Mouse (Mus musculus) telencephalon, adult 2 months (tissue): ENCODE measurements around the gene Map3k20.

ENCODE experiments used
- DNase-seq: peaks from one replicate; pipeline ENCODE4 v3.0.0-alpha.2; 2011; ENCODE audit warnings: low read depth, low spot score

The Map3k20 gene

DNA sequence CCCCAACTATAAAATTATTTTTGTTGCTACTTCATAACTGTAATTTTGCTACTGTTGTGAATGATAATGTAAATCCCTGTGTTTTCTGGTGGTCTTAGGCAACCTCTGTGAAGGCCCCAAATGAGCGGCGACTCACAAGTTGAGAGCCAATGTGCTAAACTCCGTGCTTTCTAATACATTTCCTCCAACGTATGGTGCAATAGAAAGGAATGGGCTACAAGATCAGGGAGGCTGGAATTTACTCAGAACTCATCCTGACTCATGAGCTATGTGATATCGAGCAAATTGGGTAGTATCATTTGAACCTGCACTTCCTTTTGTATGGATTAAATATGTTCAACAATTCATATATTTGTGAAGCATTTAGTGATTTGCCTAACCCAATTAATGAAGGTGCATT, 4.9 kb upstream of the Map3k20 start:
- no peak for DNase-seq

DNA sequence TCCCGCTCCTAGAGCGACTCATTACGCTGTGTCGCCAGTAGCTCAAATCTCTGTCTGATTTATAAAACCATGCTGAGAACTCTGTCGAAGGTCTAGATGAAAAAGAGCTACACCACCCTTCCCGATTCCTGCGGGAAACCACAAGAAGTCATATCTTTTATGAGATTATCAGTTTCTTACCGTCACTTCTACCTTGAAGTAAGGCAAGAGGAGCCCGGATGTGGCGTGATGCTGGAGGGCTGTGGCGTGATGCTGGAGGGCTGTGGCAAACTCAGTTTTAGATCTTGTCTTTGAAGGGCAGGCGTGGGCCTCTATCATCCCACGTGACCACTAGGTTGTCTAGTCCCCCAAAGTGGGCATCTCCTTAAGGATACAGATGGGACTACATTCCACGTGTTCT, 3.5 kb upstream of the Map3k20 start:
- no peak for DNase-seq

DNA sequence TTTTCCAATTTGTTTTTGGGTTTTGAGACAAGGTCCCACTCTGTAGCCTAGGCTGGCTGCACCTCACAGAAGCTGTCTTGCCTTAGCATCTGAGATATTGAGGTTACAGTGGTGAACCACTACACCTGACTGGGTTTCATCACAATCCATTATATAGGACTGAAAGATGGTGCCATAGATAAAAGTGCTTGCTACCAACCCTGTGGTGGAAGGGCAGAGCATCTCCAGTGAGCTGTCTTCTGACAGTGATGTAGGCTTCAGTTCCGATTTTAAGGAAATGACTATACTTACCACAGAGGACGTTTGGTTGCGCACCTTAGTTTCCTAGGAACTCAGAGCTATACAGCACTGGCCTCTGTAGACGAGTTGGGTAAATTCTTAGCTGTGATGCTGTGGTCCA, 2.7 kb upstream of the Map3k20 start:
- DNase-seq: no peak

DNA sequence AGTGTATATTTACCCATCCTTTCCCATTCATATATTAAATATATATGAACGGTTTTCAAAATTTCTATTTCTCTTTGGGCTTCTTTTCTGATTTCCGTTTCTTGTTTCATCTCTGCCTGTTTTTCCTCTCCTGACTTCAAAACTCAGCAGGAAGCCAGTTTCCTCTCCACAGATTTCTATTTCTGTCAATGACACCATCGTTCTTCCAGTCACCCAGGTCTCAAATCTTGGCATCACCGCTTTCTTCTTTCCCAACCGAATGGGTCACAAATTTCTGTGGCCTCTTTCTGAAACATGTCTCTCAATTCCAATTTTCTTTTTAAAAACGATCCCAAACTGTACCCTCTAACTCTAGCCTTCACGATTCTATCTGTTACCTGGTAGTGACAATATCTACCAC, 748 bp upstream of the Map3k20 start:
- no peak for DNase-seq

DNA sequence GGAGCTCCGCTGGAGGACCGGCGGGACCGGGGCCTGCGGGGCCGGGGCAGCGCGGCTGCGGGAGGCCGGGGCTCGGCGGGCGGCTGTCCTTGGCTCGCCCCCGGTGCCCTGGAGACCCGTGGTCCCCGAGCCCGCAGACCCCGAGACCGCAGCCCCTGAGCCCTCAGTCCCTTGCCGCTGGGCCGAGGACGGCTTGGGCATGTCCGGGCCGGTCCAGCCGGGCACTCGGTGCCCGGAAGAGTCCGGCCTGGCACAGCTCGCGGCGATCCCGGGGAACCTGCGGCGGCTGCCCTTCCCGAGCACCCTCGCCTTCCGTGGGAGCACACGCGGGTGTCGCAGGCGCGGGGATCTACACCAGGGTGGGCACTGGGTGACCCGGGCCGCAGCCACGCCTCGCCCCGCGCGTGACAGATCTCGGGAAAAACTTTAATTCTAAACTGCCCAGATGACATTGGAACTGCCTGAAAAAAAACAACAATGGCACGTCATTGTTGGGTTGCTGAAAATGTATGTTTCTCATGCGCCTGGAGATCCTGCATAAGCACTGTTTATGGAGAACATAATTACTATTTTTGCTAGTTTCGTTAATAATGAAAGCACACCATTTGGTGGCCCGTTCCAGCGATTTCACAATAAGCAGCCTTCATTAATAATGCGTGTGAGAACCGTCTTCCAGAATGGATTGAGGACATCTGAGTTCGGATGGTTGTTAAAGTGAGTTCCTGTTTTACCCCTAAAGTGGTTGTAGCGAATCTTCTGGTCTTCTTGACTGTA, 638 bp downstream of the Map3k20 start:
- DNase-seq: no peak

DNA sequence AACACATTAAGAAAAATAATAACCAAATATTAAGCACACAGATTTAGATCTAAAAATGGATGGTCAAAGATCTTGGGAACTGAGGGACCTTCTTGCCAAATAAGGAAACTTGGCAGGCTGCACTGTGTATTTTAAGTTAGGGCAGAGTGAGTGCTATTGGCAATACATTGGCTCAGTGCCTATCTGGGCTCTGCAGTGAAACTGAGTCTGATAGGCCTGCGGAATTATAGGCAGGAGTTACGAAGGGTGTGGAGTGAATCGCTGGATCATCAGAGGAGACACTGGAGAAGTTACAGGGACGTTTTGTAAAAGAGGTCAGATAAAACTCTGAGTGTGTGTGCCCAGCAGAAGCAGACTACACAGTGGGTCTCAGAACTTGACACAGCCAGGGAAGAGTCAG, 1.7 kb downstream of the Map3k20 start:
- DNase-seq: no peak

DNA sequence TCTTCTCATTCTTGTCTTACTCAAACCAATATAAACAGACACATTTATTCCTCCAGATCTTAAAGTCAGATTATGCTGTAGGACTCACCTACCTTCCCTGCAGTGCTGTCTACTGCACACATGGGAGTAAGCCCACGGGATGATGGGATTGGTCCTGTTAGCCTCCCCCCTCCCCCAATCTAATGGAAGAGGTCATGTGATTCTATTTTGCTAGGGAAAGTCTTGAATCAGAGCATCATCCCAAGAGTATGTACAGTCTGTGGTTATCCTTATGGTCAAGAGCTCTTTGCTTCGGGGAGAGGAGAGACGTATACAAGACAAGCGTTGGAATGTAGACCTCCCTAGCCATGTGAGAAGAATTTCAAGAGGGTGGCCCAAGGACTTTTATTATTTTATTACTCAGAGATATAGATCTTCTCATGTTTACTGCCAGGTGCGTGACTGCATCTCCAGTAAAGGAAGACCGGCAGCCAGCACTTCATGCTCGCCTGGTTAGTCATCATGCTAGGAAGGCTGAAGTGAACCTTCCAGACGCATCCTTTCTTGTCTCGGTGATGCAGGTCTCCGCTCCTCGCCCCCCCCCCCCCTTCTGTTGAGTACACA, 3.6 kb downstream of the Map3k20 start:
- DNase-seq: no peak

DNA sequence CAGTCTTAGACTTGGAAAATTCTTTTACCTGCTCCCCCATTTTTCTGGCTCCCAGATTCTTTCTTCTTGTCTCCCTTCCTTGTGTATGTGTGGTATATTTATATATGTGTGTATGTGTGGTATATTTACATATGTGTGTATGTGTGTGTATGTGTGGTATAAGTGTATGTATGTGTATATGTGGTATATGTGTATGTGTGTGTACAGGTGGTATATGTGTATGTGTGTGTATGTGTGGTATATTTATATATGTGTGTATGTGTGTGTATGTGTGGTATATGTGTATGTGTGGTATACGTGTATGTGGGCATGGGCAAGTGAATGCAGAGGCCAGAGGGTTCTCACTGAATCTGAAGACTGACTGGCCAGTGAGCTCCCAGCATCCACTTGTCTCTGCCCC, 5.7 kb downstream of the Map3k20 start:
- no peak for DNase-seq

DNA sequence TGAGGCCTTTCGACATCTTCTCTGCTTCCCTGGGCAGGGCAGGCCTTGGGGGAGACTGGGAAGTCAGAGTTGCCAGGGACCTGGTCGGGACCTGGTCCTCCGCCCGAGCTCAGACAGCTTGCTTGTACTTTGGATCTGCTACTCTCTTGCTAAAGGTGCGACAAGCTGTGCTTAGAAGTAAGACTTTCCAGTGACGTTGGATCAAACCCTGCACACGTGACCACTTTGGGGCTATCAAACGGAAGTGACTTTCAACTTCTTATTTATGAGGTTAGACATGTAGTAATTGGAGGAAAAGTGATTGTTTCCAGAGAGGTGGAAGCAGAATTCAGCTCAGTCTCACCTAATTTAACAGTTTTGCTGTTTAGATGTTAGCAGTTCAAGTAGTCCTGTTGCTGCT, 7.1 kb downstream of the Map3k20 start:
- no peak for DNase-seq

DNA sequence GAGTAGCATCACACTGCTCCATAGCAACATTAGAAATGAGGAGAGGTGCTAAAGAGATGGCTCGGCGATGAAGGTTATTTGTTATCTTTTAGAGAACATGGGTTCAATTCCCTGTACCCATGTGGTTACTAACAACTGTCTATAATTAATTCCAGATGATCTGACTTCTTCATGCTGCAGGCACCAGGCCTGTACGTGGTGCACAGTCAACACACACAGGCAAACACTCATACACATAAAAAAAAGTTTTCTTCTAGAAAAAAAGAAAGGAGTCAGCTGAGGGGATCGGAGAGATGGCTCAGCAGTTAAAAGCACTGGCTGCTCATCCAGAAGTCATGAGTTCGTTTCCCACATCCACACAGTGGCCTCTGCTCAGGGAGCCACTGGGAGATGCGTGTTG, 9.6 kb downstream of the Map3k20 start:
- DNase-seq: no peak

DNA sequence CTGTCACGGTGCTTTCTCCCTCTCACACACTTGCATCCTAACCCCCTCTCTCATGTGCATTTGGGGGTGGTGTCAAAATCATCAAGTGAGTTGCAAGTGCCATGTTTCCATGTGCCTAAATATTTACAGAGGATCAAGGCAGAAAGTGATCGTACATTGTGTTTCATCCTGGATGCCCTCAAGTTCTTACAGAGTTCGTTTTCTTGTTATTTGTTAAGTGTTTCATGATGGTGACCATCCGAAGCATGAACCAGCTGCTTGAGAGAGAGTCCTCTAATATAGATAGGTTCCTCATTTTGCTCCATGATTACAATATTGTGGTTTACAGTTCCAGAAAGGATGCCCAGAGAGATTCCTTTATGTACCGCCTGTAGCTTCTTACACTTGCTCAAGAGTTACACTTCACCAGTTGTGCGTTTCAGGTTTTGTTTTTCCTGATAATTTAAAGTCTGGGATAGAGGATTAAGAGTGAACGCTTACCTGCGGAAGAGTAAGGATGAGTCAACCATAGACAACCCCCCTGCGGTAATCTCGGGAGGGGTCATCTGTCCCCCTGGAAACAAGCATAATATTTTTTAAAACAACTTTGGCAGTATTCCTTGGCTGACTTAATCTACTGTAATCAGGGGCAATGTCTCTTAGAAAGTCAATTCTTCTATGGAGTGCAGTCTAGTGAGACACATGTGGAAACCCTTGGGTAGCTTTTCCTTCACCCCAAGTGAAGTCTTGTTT, 11.7 kb downstream of the Map3k20 start:
- no peak for DNase-seq

DNA sequence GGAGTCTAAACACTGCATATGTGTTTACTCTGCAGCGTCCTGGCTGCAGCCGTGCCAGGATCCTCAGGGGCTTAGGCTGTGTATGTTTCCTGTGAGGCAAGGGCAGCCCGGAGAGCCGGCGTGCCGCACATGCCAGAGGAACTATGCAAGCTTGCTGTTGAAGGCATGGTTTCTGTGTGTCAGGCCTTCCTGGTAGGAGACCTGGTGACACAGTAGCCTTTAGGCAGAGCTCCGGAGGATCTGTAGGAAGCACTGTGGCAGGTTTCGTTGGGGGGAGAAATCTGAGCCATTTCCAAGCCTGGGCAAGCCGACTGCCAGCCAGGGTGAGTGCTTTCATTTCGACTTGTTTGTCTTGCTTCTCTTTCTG, 12.3 kb downstream of the Map3k20 start:
- no peak for DNase-seq

DNA sequence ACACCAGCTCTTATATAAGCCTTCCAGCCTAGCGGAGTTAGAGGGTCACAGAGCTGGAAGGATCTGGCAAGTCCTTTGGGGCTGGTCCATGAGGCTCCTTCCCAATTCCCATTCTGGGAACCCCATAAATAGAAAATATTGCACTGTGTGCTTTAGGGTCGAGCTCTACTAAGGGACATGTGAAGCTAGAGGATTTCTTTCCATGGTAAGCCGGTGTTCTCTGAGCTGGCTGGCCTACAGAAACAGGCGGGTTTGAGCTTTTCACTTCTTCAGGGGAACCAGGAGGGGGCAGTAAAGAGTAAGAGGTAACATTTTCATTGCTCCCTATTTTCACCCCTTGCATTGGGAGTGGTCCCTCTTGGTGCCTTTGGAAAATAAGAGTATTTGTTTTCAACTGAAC, 13.0 kb downstream of the Map3k20 start:
- no peak for DNase-seq

DNA sequence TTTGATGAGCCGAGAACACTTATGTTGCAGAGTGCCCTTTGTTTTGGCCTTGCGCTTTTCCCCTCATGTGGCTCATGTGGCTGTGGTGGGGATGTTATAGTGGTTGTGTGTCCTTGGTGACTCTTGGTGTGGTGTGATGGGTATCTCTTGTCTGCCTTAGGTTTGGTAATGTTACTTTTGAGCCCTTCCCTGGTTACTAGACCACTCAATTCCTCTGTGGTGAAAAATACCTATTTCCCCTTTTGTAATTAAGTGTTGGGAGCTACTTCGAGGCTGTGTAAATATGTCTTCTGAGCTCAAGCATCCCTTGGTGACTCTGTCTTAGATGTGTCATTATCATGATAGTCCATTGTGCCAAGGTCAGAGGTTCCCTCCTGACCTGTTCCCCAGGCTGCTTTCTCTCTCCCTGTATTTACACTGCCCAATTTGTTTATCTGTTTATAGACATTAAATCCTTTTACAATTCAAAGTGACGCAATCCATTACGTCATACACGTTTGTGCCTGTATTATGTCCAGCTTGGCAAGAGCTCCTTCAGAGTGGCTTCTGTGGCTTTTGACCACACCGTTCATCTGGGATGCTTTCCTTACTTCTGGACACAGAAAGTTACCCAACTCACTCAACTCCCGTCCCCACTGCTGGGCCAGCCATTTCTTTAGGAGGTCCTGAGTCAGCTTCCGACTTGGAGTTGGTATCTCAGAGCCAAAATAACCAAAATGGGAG, 15.9 kb downstream of the Map3k20 start:
- no peak for DNase-seq

DNA sequence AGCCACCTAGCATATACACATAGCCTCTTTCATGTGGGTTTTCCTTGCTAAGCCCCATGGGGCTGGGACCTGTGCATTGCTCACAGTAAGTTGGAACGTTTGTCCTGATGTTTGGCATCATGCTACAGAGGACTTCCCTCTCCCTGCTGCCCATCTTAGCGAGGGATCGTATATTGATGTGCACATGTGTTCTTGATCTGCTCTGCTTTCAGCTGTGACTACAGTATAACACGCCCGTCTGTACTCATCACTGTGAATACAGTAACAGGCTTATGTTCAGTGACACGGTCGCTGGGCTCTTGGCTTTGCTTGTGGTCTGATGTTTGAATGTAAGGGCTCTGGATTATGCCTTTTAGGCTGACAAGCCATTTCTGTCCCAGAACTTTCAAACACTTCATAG, 20.3 kb downstream of the Map3k20 start:
- DNase-seq: no peak

DNA sequence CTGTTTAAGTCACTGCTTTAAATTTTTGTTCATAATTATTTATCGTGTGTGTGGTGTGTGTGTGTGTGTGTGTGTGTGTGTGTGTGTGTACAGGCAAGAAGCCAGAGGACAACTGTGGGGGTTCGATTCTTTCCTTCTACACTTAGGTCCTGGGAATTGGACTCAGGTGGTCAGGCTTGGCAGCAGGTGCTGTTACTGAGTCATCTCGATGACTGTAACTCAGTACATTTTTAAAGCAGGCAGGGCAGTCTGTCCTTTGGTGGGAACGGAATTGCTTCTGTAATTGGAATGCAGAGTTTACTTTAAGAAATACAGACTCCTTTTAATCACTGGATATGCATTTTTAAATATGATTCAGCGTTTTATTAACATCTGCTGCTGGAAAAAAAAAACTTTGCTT, 22.9 kb downstream of the Map3k20 start:
- no peak for DNase-seq

DNA sequence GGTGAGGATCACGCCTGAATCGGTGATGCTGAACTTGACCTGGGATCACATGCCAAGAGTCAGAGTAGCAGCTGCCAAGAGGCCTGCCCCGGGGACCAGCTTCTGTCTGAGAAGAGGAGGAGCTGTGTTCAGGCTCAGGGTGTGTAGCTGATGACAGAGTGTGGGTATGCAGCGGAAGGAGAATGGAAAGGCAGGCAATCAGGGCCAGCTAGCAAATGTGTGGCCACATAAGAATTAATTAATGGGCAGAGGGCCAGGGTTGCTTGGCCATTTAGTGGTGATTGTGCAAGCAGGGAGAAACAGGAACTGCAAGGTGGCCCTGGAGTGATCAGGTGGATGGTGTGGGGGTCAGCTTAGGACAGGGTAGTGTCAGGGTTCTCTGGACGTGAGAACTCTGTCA, 23.5 kb downstream of the Map3k20 start:
- no peak for DNase-seq

DNA sequence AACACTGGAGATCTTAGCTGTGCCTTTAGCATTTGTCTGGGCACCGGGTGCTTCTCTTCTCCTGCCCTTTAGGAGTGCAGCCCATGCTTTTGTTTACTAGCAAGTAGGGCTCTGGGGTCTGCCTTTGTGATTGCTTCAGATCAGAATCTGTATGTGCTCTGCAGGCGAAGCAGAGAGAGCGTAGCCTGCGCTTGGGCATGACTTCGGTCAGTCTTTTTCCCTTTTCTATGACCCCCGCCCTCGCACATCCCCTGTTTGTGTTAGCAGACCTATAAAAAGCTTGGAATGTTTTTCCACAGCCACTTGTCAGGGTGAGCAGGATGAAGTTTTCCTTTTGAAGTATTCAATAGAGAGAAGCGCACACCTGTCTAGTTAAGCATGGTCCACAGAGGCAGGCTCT, 26.0 kb downstream of the Map3k20 start:
- DNase-seq: no peak

DNA sequence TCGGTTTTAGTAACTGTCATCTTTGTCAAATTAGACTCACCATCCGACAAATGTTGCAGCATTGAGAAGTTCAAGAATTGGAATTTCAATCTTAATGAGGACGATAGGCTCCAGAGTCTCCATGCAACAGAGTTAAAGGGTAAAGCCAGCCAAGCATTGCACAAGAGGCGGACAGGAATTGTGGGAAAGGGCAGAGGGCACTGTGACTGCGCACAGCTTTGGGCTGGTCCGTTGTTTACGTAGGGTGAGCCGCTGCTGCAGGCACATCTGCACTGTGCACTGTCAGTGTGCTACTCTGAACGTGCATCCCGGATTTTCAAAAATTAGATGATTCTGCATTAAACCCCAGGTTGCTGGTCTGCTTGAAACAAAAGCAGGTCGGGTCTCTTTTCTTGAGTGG, 27.9 kb downstream of the Map3k20 start:
- DNase-seq: no peak

DNA sequence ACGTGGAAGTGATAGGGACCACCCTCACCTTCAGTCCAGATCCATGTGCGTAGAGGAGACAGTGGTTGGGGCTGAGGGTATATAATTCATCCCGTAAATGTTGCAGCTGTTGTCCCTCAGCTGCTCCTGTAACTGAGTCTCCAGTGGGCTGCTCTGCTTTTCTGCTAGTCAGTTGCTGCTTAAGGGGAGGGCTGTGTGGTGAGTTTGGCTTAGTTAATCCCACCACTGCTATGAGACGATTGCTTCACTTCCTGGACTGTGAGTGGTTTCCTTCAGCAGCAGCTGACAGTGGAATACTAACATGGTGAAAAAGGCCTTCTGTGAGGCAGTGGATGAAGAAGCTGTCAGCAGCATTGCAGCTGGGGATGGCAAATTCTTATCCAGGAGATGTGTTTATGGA, 33.0 kb downstream of the Map3k20 start:
- DNase-seq: no peak

DNA sequence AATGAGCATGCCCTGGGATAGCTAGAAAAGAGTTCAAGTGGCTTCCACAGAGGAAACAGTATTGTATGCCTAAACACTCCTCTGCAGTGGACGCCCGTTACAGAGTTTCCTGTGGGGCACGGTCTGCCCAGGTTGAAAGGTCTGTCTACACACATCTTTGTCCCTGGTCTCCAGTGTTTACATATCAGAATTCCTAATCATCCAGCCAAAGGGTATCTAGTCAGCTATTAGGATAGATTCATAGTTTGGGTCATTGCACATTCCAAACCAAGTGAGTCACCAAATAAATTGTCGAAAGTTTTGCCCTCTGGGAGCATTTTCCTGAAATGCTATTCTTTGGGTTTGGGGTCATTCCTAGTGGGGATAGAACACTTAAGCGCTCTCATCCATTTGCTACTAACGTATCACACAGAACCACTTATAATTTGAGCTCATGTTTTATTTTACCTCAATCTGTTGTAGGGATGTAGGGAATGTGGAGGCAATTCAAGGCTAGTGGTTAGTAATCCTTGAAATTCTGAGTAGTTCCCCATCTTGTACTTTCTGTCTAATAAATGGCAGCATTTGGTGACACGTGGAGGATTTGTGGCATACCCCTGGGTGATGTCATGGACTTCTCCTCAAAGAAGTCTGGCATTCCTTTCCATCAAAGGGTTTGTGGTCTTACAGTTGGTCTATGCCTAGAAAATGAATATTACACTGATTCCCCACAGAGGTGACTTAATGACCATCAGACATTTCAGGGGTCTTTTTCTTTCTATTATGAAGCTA, 33.8 kb downstream of the Map3k20 start:
- DNase-seq: no peak

DNA sequence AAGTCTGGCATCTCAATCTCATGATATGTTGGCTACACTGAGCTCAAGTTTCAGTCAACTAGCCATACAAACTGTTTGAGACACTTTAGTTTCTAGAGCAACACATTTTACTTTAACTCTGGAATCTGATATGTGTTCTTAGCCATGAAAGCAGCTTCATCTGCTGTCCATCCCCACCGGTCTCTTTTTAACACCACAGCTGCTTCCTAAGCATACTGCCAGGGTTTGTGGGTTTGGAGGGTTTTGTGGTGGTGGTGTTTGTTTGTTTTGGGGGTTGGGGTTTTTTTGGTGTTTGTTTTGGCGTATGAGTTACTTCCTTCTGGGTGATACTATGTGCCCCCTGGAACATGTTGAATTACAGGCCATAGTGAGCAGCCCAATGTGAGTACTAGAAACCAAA, 35.2 kb downstream of the Map3k20 start:
- DNase-seq: no peak
